Mouse (Mus musculus) forebrain, embryonic 14.5 days (tissue): ENCODE results near the gene Car6. TPM values are rescaled to one million over a fixed set of nuclear protein-coding genes. Genes with fewer than 3 reads are reported as not detected.

Experiments
- ATAC-seq: fragments of 200-750 bp; cut with Nextera tagmentation; 2 replicates; pipeline ENCODE4 v1.8.0; 2017; ENCODE audit warnings: mild to moderate bottlenecking, moderate library complexity
- DNase-seq: peaks from one replicate; pipeline ENCODE4 v3.0.0-alpha.2; 2015; ENCODE audit warnings: low spot score
- H3K27ac ChIP-seq: fragments of 300-500 bp; sonication (generic); 2 replicates; pipeline ENCODE4 v1.5.1; 2014; ENCODE audit warnings: low read depth, mild to moderate bottlenecking, control low read depth, low read length, moderate library complexity
- H3K27me3 ChIP-seq: fragments of 300-500 bp; sonication (generic); replicated peaks from 2 replicates; pipeline ENCODE4 v1.6.1; 2014; ENCODE audit warnings: low read length, control low read depth, mixed read lengths; ENCODE audit not compliant: control insufficient read depth, insufficient read depth
- H3K36me3 ChIP-seq: fragments of 300-500 bp; sonication (generic); 2 replicates; pipeline ENCODE4 v1.6.1; 2014; ENCODE audit warnings: low read length, control low read depth; ENCODE audit not compliant: control insufficient read depth, insufficient read depth
- H3K4me1 ChIP-seq: fragments of 300-500 bp; sonication (generic); 2 replicates; pipeline ENCODE4 v1.6.1; 2014; ENCODE audit warnings: antibody characterized with exemption, low read length, control low read depth; ENCODE audit not compliant: control insufficient read depth, insufficient read depth
- H3K4me2 ChIP-seq: fragments of 300-500 bp; sonication (generic); 2 replicates; pipeline ENCODE4 v1.6.1; 2014; ENCODE audit warnings: mild to moderate bottlenecking, control low read depth, low read length
- H3K4me3 ChIP-seq: fragments of 300-500 bp; sonication (generic); 2 replicates; pipeline ENCODE4 v1.5.1; 2014; ENCODE audit warnings: low read depth, low read length, control low read depth
- H3K9ac ChIP-seq: fragments of 300-500 bp; sonication (generic); 2 replicates; pipeline ENCODE4 v1.6.1; 2014; ENCODE audit warnings: mild to moderate bottlenecking, low read length, control low read depth, moderate library complexity
- H3K9me3 ChIP-seq: fragments of 300-500 bp; sonication (generic); replicated peaks from 2 replicates; pipeline ENCODE4 v1.6.1; 2016; ENCODE audit warnings: low read length, control low read depth, mixed read lengths; ENCODE audit not compliant: control insufficient read depth
- WGBS: fragments of 180-500 bp; shearing (Covaris S2); extraction: QIAGEN DNeasy Blood & Tissue Kit; methylation state at CpG from one replicate; pipeline ENCODE4 v1.1.7; 2014; 5-methylcytosine and 5-hydroxymethylcytosine counted together
- polyA plus RNA-seq: library from polyadenylated mRNA; unstranded; fragments of >200 nt; fragmentation: Nextera tagmentation; extraction: Ambion mirVana; gene quantifications from 2 replicates; pipeline ENCODE4 v1.2.1, GENCODE M21; 2014

Car6 gene
- polyA plus RNA-seq, 1 experiment from 2014 or later: not detected

DNA sequence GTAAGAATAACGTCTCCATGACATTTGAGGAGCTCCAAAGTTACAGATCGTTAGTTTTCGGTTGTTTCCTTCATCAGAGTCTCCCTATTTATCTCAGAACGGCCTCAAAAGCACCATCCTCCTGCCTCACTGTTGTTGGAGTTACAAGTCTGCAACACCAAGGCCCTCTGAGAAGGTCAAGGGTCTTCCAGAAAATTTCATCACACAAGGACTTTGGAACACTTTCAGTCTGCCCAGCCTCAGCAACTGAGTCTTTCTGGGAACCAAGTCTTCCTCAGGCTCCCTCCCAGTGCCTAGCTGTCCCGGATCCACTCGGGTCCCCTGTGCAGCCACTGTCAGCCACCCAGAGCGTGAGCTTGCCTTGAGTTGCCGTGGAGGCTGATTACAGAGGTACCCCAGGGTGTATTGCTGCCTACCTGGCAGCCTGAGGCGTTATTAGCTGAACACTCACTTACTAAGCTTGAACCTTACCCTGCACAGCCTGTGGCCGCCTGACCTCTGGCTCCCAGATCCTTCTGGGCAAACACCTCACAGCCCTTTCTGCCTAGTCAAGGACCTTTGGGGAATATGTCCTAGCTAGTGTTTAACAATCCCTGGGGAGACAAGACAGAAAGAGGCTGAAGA lies 20.0 kb upstream of the Car6 start:
- H3K9ac ChIP-seq: no peak overlapping the region
- H3K4me3 ChIP-seq: no peak overlapping the region
- 49% methylated on average over 10 of the region's 10 CpGs for WGBS
- no peak for DNase-seq
- no peaks in the 10 kb centered on the region for H3K9me3 ChIP-seq
- 0 out of 2 replicates have a peak, but pooled peaks cover 4% of the 10 kb centered on the region for H3K27me3 ChIP-seq
- H3K36me3 ChIP-seq: no peaks in the 10 kb centered on the region
- no peak overlapping the region for H3K27ac ChIP-seq
- no peak overlapping the region for H3K4me2 ChIP-seq
- ATAC-seq: no peak
- H3K4me1 ChIP-seq: peaks cover 4% of the 10 kb centered on the region; the same call in 1 of the 2 replicates

DNA sequence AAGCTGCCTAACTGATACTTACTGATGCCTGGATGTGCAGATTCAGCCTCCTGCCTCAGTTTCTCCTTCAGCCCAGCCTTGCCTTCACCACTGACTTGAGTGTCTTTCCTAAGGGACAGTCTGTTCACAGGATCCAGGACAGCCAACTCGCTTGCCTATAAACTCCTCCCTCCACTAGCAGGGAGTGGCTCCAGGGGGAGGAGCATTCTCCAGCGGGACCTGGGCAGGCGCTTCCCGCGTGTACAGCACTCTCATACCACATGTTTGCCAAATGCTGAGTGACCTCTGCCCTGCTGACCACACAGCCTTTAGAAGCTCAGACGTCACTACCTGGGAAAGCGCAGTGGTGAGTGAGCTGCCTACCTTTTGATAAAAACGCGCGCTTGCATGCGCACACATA lies 19.5 kb upstream of the Car6 start:
- Histone ChIP-seq H3K27me3 (0 out of 2 replicates have a peak, but pooled peaks cover 4% of the 10 kb centered on the region), H3K27ac (no peak overlapping the region), H3K36me3 (no peaks in the 10 kb centered on the region), H3K9me3 (no peaks in the 10 kb centered on the region), H3K4me3 (no peak overlapping the region), H3K4me2 (no peak overlapping the region), H3K4me1 (peaks cover under 1% of the 10 kb centered on the region; the same call in 1 of the 2 replicates), H3K9ac (no peak overlapping the region)
- WGBS: 22% methylated on average over 11 of the region's 11 CpGs
- ATAC-seq (no peak), DNase-seq (no peak)

- 73% methylated on average over 9 of the region's 9 CpGs for WGBS
Measured at GRCm38 (mm10) chr4:150219501-150220292, 18.6 kb upstream of the Car6 start.

GRCm38 (mm10) chr4:150217935-150218334 lies 16.8 kb upstream of the Car6 start:
- no peak for DNase-seq
- WGBS: 100% methylated on average over 1 of the region's 1 CpGs
- no peak overlapping the region for H3K4me2 ChIP-seq

More at GRCm38 (mm10) chr4:150219501-150220292, 18.6 kb upstream of the Car6 start:
- 0 out of 2 replicates have a peak, but pooled peaks cover 4% of the 10 kb centered on the region for H3K27me3 ChIP-seq
- H3K27ac ChIP-seq: no peak overlapping the region
- DNase-seq (peak; percentile 81), ATAC-seq (no peak)
- H3K4me2 ChIP-seq: no peak overlapping the region
- no peak overlapping the region for H3K4me3 ChIP-seq
- no peak overlapping the region for H3K9ac ChIP-seq
- H3K4me1 ChIP-seq: no peaks in the 10 kb centered on the region
- no peaks in the 10 kb centered on the region for H3K36me3 ChIP-seq
- no peaks in the 10 kb centered on the region for H3K9me3 ChIP-seq

DNA sequence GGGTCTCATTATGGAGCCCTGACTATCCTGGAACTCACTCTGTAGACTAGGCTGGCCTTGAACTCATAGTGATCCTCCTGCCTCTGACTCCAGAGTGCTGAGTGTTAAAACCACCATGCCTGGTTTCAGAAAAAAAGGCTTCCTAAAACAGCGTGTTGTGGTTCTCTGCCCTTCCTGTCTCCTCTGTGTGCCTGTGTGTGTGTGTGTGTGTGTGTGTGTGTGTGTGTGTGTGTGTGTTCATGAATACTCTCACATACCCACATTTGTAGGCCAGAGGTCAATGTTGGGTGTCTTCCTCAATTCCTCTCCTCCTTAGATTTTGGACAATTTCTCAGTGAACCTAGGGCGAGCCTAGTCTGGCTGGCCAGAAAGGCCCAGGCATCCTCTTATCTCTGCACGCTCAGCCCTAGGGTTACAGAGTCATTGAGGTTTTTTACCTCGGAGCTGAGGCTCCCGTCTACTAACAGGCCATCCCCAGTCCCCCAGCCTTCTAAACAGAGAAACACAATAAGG lies 16.0 kb upstream of the Car6 start:
- Histone ChIP-seq H3K4me3 (no peak overlapping the region), H3K4me2 (no peak overlapping the region), H3K27ac (no peak overlapping the region), H3K36me3 (no peaks in the 10 kb centered on the region), H3K9ac (no peak overlapping the region), H3K9me3 (no peaks in the 10 kb centered on the region), H3K27me3 (0 out of 2 replicates have a peak, but pooled peaks cover 4% of the 10 kb centered on the region), H3K4me1 (no peaks in the 10 kb centered on the region; the same call in 1 of the 2 replicates)
- no peak for ATAC-seq
- no peak for DNase-seq
- 86% methylated on average over 5 of the region's 5 CpGs for WGBS

More at GRCm38 (mm10) chr4:150217935-150218334, 16.8 kb upstream of the Car6 start:
- Histone ChIP-seq H3K27ac (no peak overlapping the region), H3K9me3 (no peaks in the 10 kb centered on the region), H3K36me3 (no peaks in the 10 kb centered on the region), H3K4me1 (no peaks in the 10 kb centered on the region; the same call in 1 of the 2 replicates), H3K27me3 (0 out of 2 replicates have a peak, but pooled peaks cover 4% of the 10 kb centered on the region), H3K4me3 (no peak overlapping the region), H3K9ac (no peak overlapping the region)
- no peak for ATAC-seq

DNA sequence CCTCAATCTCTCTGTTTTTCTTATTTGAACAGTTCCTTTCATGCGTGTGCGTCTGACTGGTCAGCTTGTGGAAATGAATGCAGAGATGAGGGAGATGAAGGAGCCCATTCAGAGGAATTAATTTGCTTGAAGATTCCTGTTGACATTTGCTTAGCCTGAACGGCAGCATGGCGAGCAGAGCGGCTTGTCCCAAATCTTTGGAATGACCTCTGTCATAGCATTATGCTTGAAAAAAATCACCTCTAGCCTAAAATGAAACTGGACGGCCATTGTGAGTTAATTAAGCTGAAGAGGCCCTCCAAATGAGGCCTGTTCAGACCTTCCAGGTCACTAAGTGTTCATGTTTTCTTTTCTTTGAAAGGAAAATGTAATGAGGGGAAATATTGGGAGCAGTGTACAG lies 15.3 kb upstream of the Car6 start:
- Histone ChIP-seq H3K4me1 (no peaks in the 10 kb centered on the region; the same call in 1 of the 2 replicates), H3K27me3 (0 out of 2 replicates have a peak, but pooled peaks cover 4% of the 10 kb centered on the region), H3K27ac (no peak overlapping the region), H3K4me2 (no peak overlapping the region), H3K9me3 (no peaks in the 10 kb centered on the region), H3K4me3 (no peak overlapping the region), H3K9ac (no peak overlapping the region), H3K36me3 (no peaks in the 10 kb centered on the region)
- WGBS: 23% methylated on average over 6 of the region's 6 CpGs
- ATAC-seq: no peak
- DNase-seq: no peak

- H3K4me3 ChIP-seq: no peak overlapping the region
- WGBS: 34% methylated on average over 5 of the region's 5 CpGs
- H3K9me3 ChIP-seq: no peaks in the 10 kb centered on the region
Measured at GRCm38 (mm10) chr4:150213910-150214309, 12.8 kb upstream of the Car6 start.

DNA sequence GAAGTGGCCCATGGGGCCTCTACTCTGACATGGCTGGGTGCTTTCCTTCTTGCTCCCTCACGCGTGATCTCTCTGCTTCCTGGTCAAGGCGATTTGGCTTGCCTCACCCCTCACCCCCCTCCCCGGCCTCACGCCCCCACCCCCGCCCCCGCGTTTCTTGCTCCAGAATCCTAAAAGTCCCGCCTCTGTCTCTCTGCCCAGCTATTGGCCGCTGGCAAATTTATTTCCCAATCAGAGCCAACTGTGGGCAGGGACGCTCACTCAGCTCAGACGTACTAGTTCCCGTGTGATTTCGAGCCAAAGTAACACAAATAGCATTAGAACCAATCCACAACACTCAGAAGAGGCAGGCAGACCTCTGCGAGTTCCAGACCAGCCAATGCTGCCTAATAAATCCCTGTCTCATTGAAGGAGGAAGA lies 11.4 kb upstream of the Car6 start:
- Histone ChIP-seq H3K27ac (no peak overlapping the region), H3K9ac (peak overlapping the region; percentile 7; the same call in 1 of the 2 replicates), H3K9me3 (no peaks in the 10 kb centered on the region), H3K4me3 (peak overlapping the region; percentile 13), H3K27me3 (no peaks in the 10 kb centered on the region), H3K4me1 (no peaks in the 10 kb centered on the region; the same call in 1 of the 2 replicates), H3K4me2 (peak overlapping the region; percentile 44), H3K36me3 (no peaks in the 10 kb centered on the region)
- DNase-seq (peak; percentile 77), ATAC-seq (peak; percentile 72)
- WGBS: 1% methylated on average over 15 of the region's 15 CpGs

More at GRCm38 (mm10) chr4:150213910-150214309, 12.8 kb upstream of the Car6 start:
- H3K4me1 ChIP-seq: no peaks in the 10 kb centered on the region; the same call in 1 of the 2 replicates
- H3K27ac ChIP-seq: no peak overlapping the region
- no peak overlapping the region for H3K9ac ChIP-seq
- no peak for ATAC-seq
- H3K27me3 ChIP-seq: no peaks in the 10 kb centered on the region
- H3K4me2 ChIP-seq: no peak overlapping the region
- no peak for DNase-seq
- no peaks in the 10 kb centered on the region for H3K36me3 ChIP-seq
